Mouse (Mus musculus) mesoderm, embryonic 11.5 days (tissue): ENCODE measurements around the gene Fam71f1.
"Not testable (repeated sequence)": the region's sequence is repeated elsewhere in the genome, so short reads cannot be mapped to it uniquely, and the experiment has no call there.

ENCODE experiments used
- DNase-seq: peaks from one replicate; pipeline ENCODE4 v3.0.0-alpha.2; 2012; ENCODE audit warnings: low read depth, low spot score

Fam71f1 gene

DNA sequence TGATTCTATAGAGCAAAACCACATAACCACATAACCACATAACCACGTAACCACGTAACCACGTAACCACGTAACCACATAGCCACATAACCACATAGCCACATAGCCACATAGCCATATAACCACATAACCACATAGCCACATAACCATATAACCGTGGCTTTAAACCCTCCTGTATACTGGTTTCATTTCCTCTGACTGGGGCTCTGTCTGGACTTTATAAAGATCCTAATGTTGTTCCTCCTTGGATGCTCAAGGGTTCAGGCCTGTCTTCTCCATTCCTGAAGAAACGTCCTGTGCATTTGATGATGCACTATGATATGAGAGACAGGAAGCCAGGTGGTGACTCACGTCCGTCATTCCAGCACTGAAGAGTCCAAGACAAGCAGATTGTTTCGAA is 8.0 kb downstream of the Fam71f1 start:
- DNase-seq: no peak

- no peak for DNase-seq
Measured at GRCm38 (mm10) chr6:29329514-29329913, 10.6 kb downstream of the Fam71f1 start.

- not testable (repeated sequence) for DNase-seq
Measured at GRCm38 (mm10) chr6:29346512-29346911, 27.6 kb downstream of the Fam71f1 start.

DNA sequence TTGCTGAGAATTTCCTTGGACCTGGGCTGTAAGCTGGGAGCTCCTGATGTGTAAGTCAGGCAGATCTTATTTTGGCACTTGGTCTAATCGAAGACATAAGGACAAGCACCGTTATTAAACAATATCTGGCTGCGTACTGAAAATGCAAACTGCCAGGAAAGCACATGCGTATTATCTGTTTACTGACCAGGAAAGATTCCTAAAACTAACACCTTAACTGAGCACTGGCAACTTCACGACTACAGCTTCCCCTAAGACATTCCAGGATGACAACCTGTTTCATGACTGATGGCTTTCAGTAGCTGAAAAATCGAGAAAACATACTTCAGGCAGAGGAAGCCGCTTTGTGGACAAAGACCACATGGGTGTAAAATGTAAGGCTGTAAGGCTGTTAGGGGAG is 28.2 kb downstream of the Fam71f1 start:
- no peak for DNase-seq

- DNase-seq: peak; percentile 99
Measured at GRCm38 (mm10) chr6:29347665-29348370, 28.9 kb downstream of the Fam71f1 start, which contains the start of gene Calu. TSS of gene Calu (plus strand) at chr6:29348069.

DNA sequence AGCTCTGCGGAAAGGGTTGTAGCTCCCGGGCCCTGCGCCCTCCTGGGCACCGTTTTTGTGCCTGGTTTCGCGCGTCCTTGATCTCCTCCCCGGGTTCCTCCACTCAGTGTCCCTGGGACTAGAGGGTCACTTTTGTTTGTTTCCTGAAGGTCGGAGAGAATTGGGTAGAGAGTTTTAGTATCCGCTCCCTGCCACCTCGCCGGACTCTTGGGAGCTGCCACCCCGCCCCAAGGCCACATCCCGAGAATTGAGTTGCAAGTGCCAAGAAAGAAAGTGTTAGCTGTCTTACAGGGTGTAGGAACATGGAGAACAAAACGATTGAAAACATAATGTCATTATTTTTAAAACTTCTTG is 29.4 kb downstream of the Fam71f1 start:
- DNase-seq: no peak

DNA sequence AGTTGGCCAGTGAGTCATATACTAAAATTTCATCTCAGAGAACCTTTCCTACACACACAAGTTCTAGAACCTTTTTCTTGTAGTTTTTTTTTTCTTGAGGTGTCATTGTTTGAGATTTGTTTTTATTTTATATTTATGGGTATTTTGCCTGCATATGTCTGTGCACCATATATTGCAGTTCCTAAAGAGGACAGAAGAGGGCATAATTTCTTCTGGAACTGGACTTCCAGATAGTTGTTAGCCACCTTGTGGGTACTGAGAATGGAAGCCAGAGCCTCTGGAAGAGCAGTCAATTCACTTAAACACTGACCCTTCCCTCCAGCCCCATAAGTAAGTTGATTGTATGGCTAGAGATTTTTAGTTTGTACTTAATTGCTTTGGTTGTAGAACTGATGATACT is 32.7 kb downstream of the Fam71f1 start:
- DNase-seq: peak; percentile 29

- no peak for DNase-seq
Measured at GRCm38 (mm10) chr6:29352816-29353215, 33.9 kb downstream of the Fam71f1 start.

DNA sequence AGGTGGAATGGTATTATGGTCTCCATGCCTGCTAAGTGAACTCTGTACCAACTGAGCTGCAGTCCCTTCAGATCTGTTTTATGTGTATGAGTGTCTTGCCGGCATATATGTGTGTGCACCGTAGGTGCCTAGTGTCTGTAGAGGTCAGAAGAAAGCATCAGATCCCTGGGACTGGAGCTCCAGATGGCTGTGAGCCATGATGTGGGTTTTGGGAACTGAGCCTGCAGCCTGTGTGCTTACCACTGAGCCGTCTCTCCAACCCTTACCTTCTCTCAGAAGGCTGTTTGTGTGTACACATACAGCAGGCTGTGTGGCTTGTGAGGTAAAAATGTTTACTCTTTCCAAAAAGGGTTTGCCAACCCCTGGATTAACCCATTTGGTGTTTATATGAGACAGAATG is 40.4 kb downstream of the Fam71f1 start:
- DNase-seq: no peak

DNA sequence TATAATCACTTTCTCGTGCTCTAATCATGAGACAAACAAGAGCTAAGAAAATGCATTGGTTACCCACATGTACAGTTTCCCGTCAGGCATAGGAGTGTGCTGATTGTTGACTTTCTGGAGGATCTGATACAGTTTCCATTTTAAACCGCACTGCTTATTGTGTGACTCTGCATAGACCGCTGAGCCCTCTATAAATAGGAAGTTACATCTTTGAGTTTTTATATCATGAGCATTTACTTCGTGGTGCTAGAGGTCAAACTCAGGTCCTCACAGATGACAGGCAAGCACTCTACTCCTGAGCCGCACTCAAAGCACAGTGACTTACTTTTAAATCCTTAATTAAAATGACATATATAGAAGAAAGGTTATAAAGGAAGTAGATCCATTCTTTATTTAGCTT is 41.3 kb downstream of the Fam71f1 start:
- no peak for DNase-seq

DNA sequence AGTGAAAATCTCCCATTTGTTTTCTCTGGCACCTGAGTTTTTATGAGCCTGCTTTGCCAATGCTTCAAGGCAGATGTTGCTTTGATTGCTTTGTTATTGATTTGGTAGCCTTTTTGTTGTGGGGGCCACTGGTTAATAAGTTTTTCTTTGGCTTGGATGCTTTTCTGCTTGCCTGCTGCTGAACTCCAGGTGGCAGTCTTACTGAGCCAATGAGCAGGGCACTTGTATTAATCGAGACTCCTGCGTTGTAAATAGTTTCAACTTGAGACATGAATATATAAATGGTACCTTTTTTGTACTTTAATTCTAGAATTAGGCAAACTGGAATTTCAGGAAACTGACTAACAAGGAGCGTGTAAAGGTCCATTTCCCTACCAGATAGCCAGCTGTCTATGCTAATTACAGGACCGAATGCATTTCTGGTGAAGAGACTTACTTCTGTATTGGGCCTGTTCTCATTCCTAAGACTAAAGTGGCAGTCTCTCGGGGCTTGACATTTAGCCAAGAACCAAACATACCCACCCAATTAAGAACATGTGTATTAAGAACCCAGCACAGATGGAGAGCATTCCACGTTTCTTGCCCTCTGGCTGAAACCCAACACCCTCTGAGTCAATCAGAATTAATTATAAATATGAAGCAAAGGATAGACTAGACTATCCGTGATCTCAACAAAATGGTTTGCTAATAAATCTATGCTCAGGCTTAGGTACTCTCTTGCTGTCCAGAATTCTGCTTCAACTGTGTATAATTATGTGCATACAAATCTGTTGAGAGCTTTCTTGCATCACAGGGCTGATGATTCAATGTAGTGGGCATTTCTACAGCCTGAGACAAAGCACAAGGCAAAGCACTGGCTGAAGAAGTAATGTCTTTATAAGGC is 43.5 kb downstream of the Fam71f1 start:
- no peak for DNase-seq

DNA sequence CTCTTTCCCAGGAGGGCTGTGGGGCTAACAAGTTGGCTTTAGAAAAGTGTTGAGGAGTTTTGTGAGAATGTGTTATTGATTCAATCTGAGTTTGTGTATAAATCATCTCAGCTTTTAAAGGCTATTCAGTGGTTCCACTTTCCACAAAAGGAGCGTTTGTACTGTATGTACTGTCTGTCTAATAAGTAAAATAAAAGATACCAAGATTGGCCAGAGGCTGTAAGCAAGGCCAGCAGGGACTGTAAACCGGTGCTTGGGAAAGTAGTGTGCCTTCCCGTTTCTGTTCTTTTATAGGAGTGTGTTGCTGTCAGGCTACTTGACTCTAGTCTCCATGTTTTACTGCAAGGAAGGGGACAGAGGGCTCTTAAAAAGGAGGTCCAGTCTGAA is 44.2 kb downstream of the Fam71f1 start:
- DNase-seq: no peak

DNA sequence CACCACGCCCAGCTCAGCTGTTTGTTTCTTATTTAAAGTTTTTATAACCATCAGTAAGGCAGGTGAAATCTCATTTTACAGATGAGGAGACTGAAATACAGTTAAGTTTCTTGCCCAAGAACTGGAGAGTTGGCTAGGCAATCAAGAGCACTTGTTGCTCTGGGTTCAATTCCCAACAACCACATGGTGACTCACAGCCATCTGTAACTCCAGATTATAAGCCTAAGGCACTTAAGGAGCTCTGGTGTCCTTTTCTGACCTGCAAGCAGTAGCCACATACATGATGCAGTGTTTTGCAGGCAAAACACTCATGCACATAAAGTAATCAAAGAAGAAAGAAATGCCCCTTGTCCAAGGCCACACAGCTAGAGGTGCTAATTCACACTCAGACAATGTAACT is 46.3 kb downstream of the Fam71f1 start:
- no peak for DNase-seq

DNA sequence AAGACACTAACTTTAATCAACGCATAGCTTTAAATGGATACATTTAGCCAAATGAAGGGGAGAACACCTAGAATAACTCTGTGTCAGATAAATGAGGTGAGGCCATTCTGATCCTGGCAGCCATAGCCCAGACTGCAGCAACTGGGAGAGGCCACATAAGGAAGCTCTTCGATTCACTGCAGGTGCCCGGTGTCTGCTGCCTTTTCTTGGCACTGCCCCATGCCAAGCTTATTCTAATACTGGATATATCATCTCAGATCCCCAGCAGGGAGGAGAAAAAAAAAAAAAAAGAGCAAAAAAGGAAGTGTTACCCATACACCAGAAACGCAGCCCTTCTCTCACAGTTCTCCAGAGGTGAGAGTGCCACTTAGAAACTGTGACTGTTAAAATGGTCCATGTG is 58.4 kb downstream of the Fam71f1 start:
- no peak for DNase-seq

GRCm38 (mm10) chr6:29378678-29379077 is 59.7 kb downstream of the Fam71f1 start:
- DNase-seq: no peak

DNA sequence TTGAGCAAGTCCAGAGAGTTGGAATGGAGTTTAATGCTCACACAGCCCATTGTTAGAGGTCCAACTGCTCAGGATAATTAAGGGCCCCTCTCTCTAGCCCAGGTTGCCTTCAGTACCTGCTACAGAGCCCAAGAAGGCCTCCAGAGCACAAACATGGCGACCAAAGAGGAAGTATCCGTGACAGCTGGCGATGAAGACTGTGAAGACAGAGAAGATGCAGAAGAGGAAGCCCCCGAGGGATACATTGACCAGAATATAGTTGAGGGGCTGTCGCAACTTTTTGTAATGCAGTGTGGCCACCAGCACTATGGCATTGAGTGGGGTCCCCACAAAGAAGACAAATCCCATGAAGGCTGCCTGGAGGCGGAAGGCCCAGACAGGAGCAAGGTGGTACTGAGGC is 61.0 kb downstream of the Fam71f1 start:
- DNase-seq: no peak

GRCm38 (mm10) chr6:29382442-29382841 is 63.5 kb downstream of the Fam71f1 start:
- DNase-seq: no peak
